Mouse (Mus musculus) lung, adult 2 months (tissue): ENCODE data around the gene Nek7.

ENCODE experiments used
- CTCF ChIP-seq: fragments of 200-500 bp; IDR thresholded peaks from 2 replicates; pipeline ENCODE4 v1.5.1; 2011; ENCODE audit warnings: mild to moderate bottlenecking, low read length, control low read depth; ENCODE audit not compliant: insufficient read depth
- POLR2A ChIP-seq: fragments of 200-500 bp; IDR thresholded peaks from 2 replicates; pipeline ENCODE4 v1.6.1; 2011; ENCODE audit warnings: low read depth, mild to moderate bottlenecking, control low read depth, low read length, borderline replicate concordance; ENCODE audit errors: extremely low read depth

DNA sequence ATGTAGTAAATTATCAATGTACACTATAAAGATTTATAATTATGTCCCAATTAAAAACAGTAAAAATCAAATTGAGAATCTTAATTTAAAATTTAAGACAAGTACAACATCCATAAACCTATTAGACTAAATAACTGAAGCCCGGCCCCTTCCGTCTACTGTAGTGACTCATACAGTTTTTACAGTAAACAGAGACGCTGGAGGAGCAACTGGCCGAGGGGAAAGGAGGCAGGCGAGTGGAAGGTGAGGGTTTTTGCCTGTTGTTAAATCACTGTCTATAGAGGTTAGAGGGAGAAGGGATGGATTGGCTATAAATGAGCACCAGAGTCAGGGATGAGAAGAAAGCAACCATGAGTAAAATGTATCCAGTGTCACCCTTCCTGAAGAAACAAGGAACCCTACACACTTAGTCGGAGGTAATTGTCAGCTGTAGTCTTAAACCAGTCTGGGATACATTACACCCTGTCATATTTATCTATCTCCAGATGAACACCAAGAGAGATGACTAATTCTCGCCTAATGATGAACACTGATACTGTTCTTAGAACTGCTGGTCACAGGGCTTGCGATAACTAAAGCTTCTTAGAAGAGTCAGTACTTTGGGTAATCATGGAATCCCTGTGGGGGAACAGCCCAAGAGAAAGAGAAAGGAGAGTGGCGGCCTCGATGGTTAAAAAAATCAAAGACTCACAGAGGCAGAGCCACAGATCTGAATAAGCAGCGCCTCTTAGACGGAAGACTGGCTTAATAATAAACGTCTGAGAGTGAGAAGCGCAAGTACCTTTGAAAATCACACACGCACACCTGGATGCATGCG, 84.0 kb downstream of the Nek7 start:
- TF ChIP-seq POLR2A = no peak
- no peak for TF ChIP-seq CTCF
